Mouse (Mus musculus): ENCODE results near the gene Smc1a. TPM values are rescaled to one million over a fixed set of nuclear protein-coding genes. Genes with fewer than 3 reads are reported as not detected.

Smc1a gene
- total RNA-seq, 1 experiment from 2014 or later = 367 TPM

Other genes with a start within 250 kb of the Smc1a start
- gene Huwe1, start 215.6 kb upstream of the Smc1a start, total RNA-seq (2017) = 161 and 197 TPM in 2 replicates
- gene Hsd17b10, start 14.6 kb upstream of the Smc1a start, total RNA-seq (2017) = 84.8 and 85.6 TPM in 2 replicates
- 1.2 and 1.6 TPM in 2 replicates for gene Ribc1, start 133 bp upstream of the Smc1a start, total RNA-seq (2017)
- gene Iqsec2, start 127.8 kb downstream of the Smc1a start, total RNA-seq (2017) = 1.1 and 3.7 TPM in 2 replicates
- gene Kdm5c, start 216.6 kb downstream of the Smc1a start, total RNA-seq (2017) = 39.6 and 59.4 TPM in 2 replicates